Mouse (Mus musculus): Measurements from ENCODE around the gene BC049352. TPM values are rescaled to one million over a fixed set of nuclear protein-coding genes. Genes with fewer than 3 reads are reported as not detected.

Gene BC049352
- polyA plus RNA-seq, 1 experiment from 2014 or later, result not detected

DNA sequence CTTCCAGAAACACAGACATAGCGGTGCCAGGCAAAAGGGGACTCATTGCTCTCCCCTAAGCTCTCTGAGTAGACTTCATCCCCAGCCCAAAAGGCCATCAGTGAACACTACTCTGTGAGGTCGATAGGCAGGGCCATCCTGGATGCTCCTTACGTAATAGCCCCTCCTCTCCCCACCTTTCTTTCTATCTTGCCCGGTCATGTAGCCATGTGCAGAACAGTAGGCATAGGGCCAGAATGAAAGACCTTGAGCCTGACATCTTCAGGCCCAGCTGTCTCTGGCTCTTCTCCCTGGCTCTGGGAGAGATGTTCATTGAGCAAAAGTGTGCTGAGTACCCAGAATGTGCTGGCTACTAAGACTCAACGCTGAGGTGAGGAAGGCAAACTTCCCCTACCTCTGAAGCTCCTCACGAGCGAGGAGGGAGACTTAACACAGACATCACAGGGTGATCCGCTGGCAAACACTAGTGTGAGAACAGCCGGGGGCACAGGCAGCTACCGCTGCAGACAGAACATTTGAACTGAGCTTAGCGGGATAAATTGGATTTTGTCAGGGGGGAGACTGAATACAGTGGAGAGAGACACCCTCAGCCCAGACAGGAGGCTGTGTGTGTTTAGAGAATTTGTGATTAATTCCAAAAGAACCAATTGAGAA is 33.8 kb downstream of the BC049352 start:
- 67% methylated on average over 11 of the region's 11 CpGs for WGBS
- no peak overlapping the region for H3K27ac ChIP-seq (ENCODE audit: poor library complexity, severe bottlenecking)

GRCm38 (mm10) chr9:45219644-45220043 is 37.8 kb downstream of the BC049352 start:
- Histone ChIP-seq H3K9me3 (replicated peaks) (no peaks in the 10 kb centered on the region), H3K4me3 (no peak overlapping the region), H3K4me2 (no peak overlapping the region), H3K36me3 (no peaks in the 10 kb centered on the region), H3K4me1 (replicated peaks) (no peaks in the 10 kb centered on the region), H3K27me3 (replicated peaks) (peaks cover 6% of the 10 kb centered on the region; the same call in 1 of the 2 replicates), H3K27ac (ENCODE audit: poor library complexity, severe bottlenecking) (no peak overlapping the region), H3K9ac (no peak overlapping the region)
- WGBS, result 50% methylated on average over 3 of the region's 3 CpGs
- ATAC-seq (ENCODE audit: insufficient number of reproducible peaks, low FRiP score), result no peak

More for the DNA sequence above, 33.8 kb downstream of the BC049352 start:
- Histone ChIP-seq H3K9ac (no peak overlapping the region), H3K4me3 (no peak overlapping the region), H3K9me3 (replicated peaks) (no peaks in the 10 kb centered on the region), H3K4me2 (no peak overlapping the region), H3K4me1 (replicated peaks) (no peaks in the 10 kb centered on the region), H3K27me3 (replicated peaks) (peaks cover 6% of the 10 kb centered on the region; the same call in 1 of the 2 replicates), H3K36me3 (no peaks in the 10 kb centered on the region)
- ATAC-seq (ENCODE audit: insufficient number of reproducible peaks, low FRiP score), result no peak

DNA sequence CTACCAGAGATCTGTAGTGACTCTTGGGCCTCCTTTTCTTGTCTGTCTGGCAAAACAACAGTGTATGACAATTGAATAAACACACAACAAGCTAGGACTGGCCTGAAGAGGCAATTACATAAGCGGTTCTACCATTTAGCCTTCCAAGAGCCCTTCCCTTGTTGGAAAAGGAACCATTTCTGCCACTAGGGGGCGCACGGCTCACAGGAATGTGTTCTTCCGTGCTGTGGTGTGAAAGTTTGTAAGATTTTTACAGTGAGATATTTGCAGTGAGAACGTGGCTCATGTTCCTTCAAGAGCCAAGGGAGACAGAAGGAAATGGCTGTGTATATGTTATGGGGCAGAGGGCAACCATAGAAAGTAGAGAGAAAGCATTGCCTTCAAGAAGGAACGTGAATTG is 39.8 kb downstream of the BC049352 start:
- no peaks in the 10 kb centered on the region for H3K4me1 ChIP-seq (replicated peaks)
- peaks cover 11% of the 10 kb centered on the region for H3K27me3 ChIP-seq (replicated peaks)
- H3K4me2 ChIP-seq, result no peak overlapping the region
- no peak overlapping the region for H3K9ac ChIP-seq
- H3K9me3 ChIP-seq (replicated peaks), result no peaks in the 10 kb centered on the region
- ATAC-seq (ENCODE audit: insufficient number of reproducible peaks, low FRiP score), result no peak
- H3K4me3 ChIP-seq, result no peak overlapping the region
- H3K27ac ChIP-seq (ENCODE audit: poor library complexity, severe bottlenecking), result no peak overlapping the region
- no peaks in the 10 kb centered on the region for H3K36me3 ChIP-seq
- WGBS, result 20% methylated on average over 6 of the region's 6 CpGs

DNA sequence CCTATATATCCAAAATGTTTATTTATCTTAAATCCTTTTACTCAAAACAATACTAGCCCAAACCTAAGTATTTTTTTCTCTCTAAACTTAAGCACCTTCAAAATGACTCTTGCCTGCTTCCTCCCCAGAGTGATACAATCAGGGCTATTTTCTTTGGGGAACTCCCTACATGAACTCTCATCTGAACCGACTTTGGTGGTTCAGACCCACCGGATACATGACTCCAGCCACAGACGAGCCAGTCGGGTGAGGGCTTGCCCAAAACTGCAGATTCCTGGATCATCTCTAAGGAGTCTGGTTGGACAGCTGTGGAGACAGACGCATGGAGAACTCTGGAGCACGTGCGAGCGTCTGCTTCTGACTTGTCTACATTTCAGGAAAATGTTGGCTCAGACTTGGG is 47.6 kb downstream of the BC049352 start:
- Histone ChIP-seq H3K4me2 (no peak overlapping the region), H3K9ac (no peak overlapping the region), H3K27ac (ENCODE audit: poor library complexity, severe bottlenecking) (no peak overlapping the region), H3K9me3 (replicated peaks) (no peaks in the 10 kb centered on the region), H3K4me3 (no peak overlapping the region), H3K36me3 (no peaks in the 10 kb centered on the region), H3K4me1 (replicated peaks) (no peaks in the 10 kb centered on the region), H3K27me3 (replicated peaks) (peaks cover 9% of the 10 kb centered on the region)
- WGBS, result 73% methylated on average over 8 of the region's 8 CpGs
- no peak for ATAC-seq (ENCODE audit: insufficient number of reproducible peaks, low FRiP score)

DNA sequence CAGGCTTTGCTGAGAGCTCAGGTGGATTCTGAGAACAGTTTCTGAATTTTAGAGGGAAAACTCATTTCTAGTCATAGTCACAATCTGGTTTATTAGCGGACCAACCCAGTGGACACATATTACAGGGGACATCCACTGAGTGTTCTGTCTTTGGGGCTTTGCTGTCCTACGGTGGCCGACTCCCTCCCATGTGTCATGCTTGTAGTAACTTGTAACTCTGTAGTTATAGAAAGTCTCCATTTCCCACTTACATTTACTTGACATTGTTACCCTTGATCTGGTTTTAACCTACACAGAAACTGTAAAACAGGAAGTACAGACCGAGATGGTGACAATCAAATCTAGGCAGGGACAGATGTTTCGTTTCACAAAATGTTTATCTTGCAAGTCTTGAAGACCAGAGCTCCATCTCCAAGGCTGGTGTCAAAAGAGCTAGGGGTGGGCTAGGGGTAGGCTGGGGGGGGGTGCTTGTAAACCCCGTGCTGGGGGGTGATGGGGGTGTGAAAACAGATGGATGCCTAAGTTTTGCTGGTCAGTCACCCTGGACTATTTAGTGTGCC is 53.9 kb downstream of the BC049352 start:
- Histone ChIP-seq H3K27me3 (replicated peaks) (no peaks in the 10 kb centered on the region), H3K4me2 (no peak overlapping the region), H3K9me3 (replicated peaks) (no peaks in the 10 kb centered on the region), H3K36me3 (no peaks in the 10 kb centered on the region), H3K4me1 (replicated peaks) (no peaks in the 10 kb centered on the region), H3K4me3 (no peak overlapping the region), H3K9ac (no peak overlapping the region), H3K27ac (ENCODE audit: poor library complexity, severe bottlenecking) (no peak overlapping the region)
- no peak for ATAC-seq (ENCODE audit: insufficient number of reproducible peaks, low FRiP score)
- WGBS, result 59% methylated on average over 6 of the region's 6 CpGs

- H3K27ac ChIP-seq (ENCODE audit: poor library complexity, severe bottlenecking), result no peak overlapping the region
- H3K4me2 ChIP-seq, result no peak overlapping the region
- H3K9me3 ChIP-seq (replicated peaks), result no peaks in the 10 kb centered on the region
- H3K4me3 ChIP-seq, result no peak overlapping the region
- 54% methylated on average over 7 of the region's 7 CpGs for WGBS
- no peak overlapping the region for H3K9ac ChIP-seq
- ATAC-seq (ENCODE audit: insufficient number of reproducible peaks, low FRiP score), result no peak
- no peaks in the 10 kb centered on the region for H3K36me3 ChIP-seq
- no peaks in the 10 kb centered on the region for H3K27me3 ChIP-seq (replicated peaks)
- H3K4me1 ChIP-seq (replicated peaks), result no peaks in the 10 kb centered on the region
Measured at GRCm38 (mm10) chr9:45236744-45237143, 54.9 kb downstream of the BC049352 start.

GRCm38 (mm10) chr9:45241397-45241796 is 59.6 kb downstream of the BC049352 start:
- Histone ChIP-seq H3K36me3 (no peaks in the 10 kb centered on the region), H3K4me1 (replicated peaks) (no peaks in the 10 kb centered on the region), H3K9me3 (replicated peaks) (no peaks in the 10 kb centered on the region), H3K4me2 (no peak overlapping the region), H3K9ac (no peak overlapping the region), H3K27me3 (replicated peaks) (no peaks in the 10 kb centered on the region), H3K4me3 (no peak overlapping the region), H3K27ac (ENCODE audit: poor library complexity, severe bottlenecking) (no peak overlapping the region)
- ATAC-seq (ENCODE audit: insufficient number of reproducible peaks, low FRiP score), result no peak
- 79% methylated on average over 5 of the region's 5 CpGs for WGBS

DNA sequence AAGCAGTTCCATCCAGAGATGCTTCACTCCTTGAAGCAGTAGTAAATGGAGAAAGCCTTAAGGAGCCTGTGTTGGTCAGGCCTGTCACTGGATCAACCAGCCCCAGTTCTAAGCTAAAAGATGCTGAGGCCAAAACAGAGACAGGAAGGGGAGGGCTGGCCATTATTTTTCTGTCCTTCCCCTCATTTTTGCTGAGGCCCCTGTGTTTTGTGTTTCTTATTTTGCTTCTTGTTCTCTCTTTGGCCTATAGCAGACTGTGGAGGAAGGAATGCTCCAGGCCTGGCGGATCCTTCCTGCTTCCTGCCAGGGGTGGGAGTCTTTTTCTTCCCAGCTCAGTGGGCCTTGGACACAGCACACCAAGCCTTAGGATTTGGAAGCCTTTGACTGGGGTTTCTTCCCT is 63.6 kb downstream of the BC049352 start:
- no peak for ATAC-seq (ENCODE audit: insufficient number of reproducible peaks, low FRiP score)
- Histone ChIP-seq H3K4me3 (no peak overlapping the region), H3K27me3 (replicated peaks) (no peaks in the 10 kb centered on the region), H3K4me2 (no peak overlapping the region), H3K27ac (ENCODE audit: poor library complexity, severe bottlenecking) (no peak overlapping the region), H3K36me3 (no peaks in the 10 kb centered on the region), H3K9me3 (replicated peaks) (no peaks in the 10 kb centered on the region), H3K4me1 (replicated peaks) (no peaks in the 10 kb centered on the region), H3K9ac (no peak overlapping the region)
- 57% methylated on average over 1 of the region's 1 CpGs for WGBS

DNA sequence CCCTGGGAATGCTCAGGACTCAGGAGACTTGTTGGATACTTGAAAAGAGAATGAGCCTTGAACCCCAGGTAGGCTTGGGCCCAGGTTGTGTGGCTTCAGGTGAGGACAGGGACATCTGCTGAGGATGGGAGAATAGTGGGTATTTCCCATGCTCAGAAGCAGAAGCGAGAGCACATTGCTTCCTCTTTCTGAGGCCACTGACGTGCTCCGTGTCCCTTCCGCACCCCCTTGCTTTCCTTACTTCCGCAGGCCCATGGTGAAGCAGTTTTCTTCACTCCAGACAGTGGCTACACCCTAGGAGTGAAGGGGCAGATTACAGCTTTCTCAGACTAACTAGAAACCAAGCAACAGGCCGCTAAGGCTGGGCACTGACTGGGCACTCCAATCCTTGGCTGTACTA is 64.3 kb downstream of the BC049352 start:
- no peaks in the 10 kb centered on the region for H3K27me3 ChIP-seq (replicated peaks)
- no peak for ATAC-seq (ENCODE audit: insufficient number of reproducible peaks, low FRiP score)
- H3K9ac ChIP-seq, result no peak overlapping the region
- no peak overlapping the region for H3K4me3 ChIP-seq
- no peaks in the 10 kb centered on the region for H3K36me3 ChIP-seq
- no peak overlapping the region for H3K4me2 ChIP-seq
- WGBS, result 84% methylated on average over 6 of the region's 6 CpGs
- no peaks in the 10 kb centered on the region for H3K9me3 ChIP-seq (replicated peaks)
- H3K27ac ChIP-seq (ENCODE audit: poor library complexity, severe bottlenecking), result no peak overlapping the region
- H3K4me1 ChIP-seq (replicated peaks), result 0 out of 2 replicates have a peak, but pooled peaks cover 2% of the 10 kb centered on the region

DNA sequence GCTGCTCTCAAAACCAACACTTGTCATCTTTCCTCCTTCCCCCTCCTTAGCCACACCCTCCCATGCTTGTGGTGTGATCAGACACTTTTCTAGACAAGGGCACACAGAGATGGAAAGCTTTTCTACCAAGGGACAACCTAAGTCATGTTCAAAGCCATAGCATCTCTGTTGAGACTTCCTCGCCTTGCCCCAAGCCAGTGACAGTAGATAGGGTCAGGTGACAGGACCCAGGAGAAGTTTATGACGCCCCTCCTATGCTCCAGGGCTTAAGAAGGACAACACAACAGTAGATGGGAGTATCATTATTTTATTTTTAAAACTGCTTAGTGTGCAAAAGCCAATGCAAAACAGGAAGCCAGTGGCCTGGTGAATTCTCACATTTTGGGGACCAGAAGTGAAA is 65.7 kb downstream of the BC049352 start:
- 53% methylated on average over 2 of the region's 2 CpGs for WGBS
- H3K27ac ChIP-seq (ENCODE audit: poor library complexity, severe bottlenecking), result no peak overlapping the region
- no peaks in the 10 kb centered on the region for H3K9me3 ChIP-seq (replicated peaks)
- no peaks in the 10 kb centered on the region for H3K36me3 ChIP-seq
- H3K4me2 ChIP-seq, result no peak overlapping the region
- no peak overlapping the region for H3K4me3 ChIP-seq
- H3K4me1 ChIP-seq (replicated peaks), result 0 out of 2 replicates have a peak, but pooled peaks cover 4% of the 10 kb centered on the region
- no peaks in the 10 kb centered on the region for H3K27me3 ChIP-seq (replicated peaks)
- H3K9ac ChIP-seq, result no peak overlapping the region
- ATAC-seq (ENCODE audit: insufficient number of reproducible peaks, low FRiP score), result no peak

- no peak for ATAC-seq (ENCODE audit: insufficient number of reproducible peaks, low FRiP score)
- WGBS, result 83% methylated on average over 7 of the region's 7 CpGs
Measured at GRCm38 (mm10) chr9:45250306-45250705, 68.5 kb downstream of the BC049352 start.

More at GRCm38 (mm10) chr9:45250306-45250705, 68.5 kb downstream of the BC049352 start:
- Histone ChIP-seq H3K4me2 (no peak overlapping the region), H3K4me1 (replicated peaks) (0 out of 2 replicates have a peak, but pooled peaks cover 4% of the 10 kb centered on the region), H3K27ac (ENCODE audit: poor library complexity, severe bottlenecking) (no peak overlapping the region), H3K9me3 (replicated peaks) (no peaks in the 10 kb centered on the region), H3K9ac (no peak overlapping the region), H3K36me3 (no peaks in the 10 kb centered on the region), H3K27me3 (replicated peaks) (no peaks in the 10 kb centered on the region), H3K4me3 (no peak overlapping the region)

Measured in heart, embryonic 12.5 days (tissue).